Mouse (Mus musculus): ENCODE data around the gene Lman1l.

GRCm38 (mm10) chr9:57590726-57591125 is 29.8 kb downstream of the Lman1l start:
- TF ChIP-seq EP300 (IDR thresholded peaks at IDR 0.05; ENCODE audit: low read depth) (no peak), CTCF (IDR thresholded peaks at IDR 0.05; ENCODE audit: low read depth) (peak; percentile 47)

Data from liver, postnatal 0 days (tissue).